Mouse (Mus musculus): ENCODE data around the gene Dbndd2. TPM values are rescaled to one million over a fixed set of nuclear protein-coding genes. Genes with fewer than 3 reads are reported as not detected.

Dbndd2 gene
- polyA plus RNA-seq, 1 experiment = 16.4 TPM

GRCm38 (mm10) chr2:164438257-164438656 lies 47.6 kb upstream of the Dbndd2 start:
- H3ac ChIP-seq (ENCODE audit: control insufficient read depth, insufficient read length) = no peak overlapping the region

GRCm38 (mm10) chr2:164439001-164439421 lies 46.9 kb upstream of the Dbndd2 start:
- Histone ChIP-seq H3K79me2 (ENCODE audit: control insufficient read depth, insufficient read depth) (peaks cover 85% of the 10 kb centered on the region), H3ac (ENCODE audit: control insufficient read depth, insufficient read length) (no peak overlapping the region), H3K4me2 (ENCODE audit: low read depth) (peak overlapping the region; percentile 82), H3K4me3 (no peak overlapping the region), H3K36me3 (ENCODE audit: control insufficient read depth, insufficient read depth) (no peaks in the 10 kb centered on the region), H3K27me3 (ENCODE audit: control insufficient read depth, insufficient read depth, insufficient read length) (no peaks in the 10 kb centered on the region)
- TF ChIP-seq CEBPB (IDR thresholded peaks at IDR 0.05; ENCODE audit: insufficient read depth, poor library complexity, severe bottlenecking) (peak; percentile 42; the same call in 1 of the 2 replicates), E2F4 (IDR thresholded peaks at IDR 0.05; ENCODE audit: insufficient read depth) (no peak)

More at GRCm38 (mm10) chr2:164438257-164438656, 47.6 kb upstream of the Dbndd2 start:
- Histone ChIP-seq H3K79me2 (ENCODE audit: control insufficient read depth, insufficient read depth) (peaks cover 92% of the 10 kb centered on the region), H3K4me3 (no peak overlapping the region), H3K4me2 (ENCODE audit: low read depth) (peak overlapping the region; percentile 82), H3K36me3 (ENCODE audit: control insufficient read depth, insufficient read depth) (no peaks in the 10 kb centered on the region), H3K27me3 (ENCODE audit: control insufficient read depth, insufficient read depth, insufficient read length) (no peaks in the 10 kb centered on the region)
- TF ChIP-seq REST (IDR thresholded peaks at IDR 0.05; ENCODE audit: insufficient read depth, insufficient read length) (no peak), TCF12 (IDR thresholded peaks at IDR 0.05; ENCODE audit: insufficient read depth, poor library complexity, severe bottlenecking) (no peak), E2F4 (IDR thresholded peaks at IDR 0.05; ENCODE audit: insufficient read depth) (no peak), MAX (IDR thresholded peaks at IDR 0.05; ENCODE audit: low read depth) (no peak), MYOG (IDR thresholded peaks at IDR 0.05; ENCODE audit: control insufficient read depth in 1 of 3, insufficient read depth in 1 of 3, insufficient read length in 2 of 3, low read depth in 2 of 3) (peak in 1 of 3 experiments; percentile 69), MYOD1 (IDR thresholded peaks at IDR 0.05; ENCODE audit: control insufficient read depth in 1 of 3, insufficient read length in 2 of 3, low read depth in 2 of 3) (peak in 1 of 3 experiments; percentile 74)

GRCm38 (mm10) chr2:164440314-164440713 lies 45.6 kb upstream of the Dbndd2 start:
- Histone ChIP-seq H3K4me3 (peak overlapping the region; percentile 96), H3ac (ENCODE audit: control insufficient read depth, insufficient read length) (no peak overlapping the region), H3K4me2 (ENCODE audit: low read depth) (peak overlapping the region; percentile 82), H3K36me3 (ENCODE audit: control insufficient read depth, insufficient read depth) (no peaks in the 10 kb centered on the region), H3K27me3 (ENCODE audit: control insufficient read depth, insufficient read depth, insufficient read length) (no peaks in the 10 kb centered on the region), H3K79me2 (ENCODE audit: control insufficient read depth, insufficient read depth) (peaks cover 72% of the 10 kb centered on the region)
- TF ChIP-seq MYOD1 (IDR thresholded peaks at IDR 0.05; ENCODE audit: control insufficient read depth in 1 of 3, insufficient read length in 2 of 3, low read depth in 2 of 3) = no peak
- TF ChIP-seq TCF3 (IDR thresholded peaks at IDR 0.05; ENCODE audit: insufficient read length, low read depth) = no peak
- no peak for TF ChIP-seq E2F4 (IDR thresholded peaks at IDR 0.05; ENCODE audit: insufficient read depth)
- TF ChIP-seq REST (IDR thresholded peaks at IDR 0.05; ENCODE audit: insufficient read depth, insufficient read length) = no peak
- no peak for TF ChIP-seq CEBPB (IDR thresholded peaks at IDR 0.05; ENCODE audit: insufficient read depth, poor library complexity, severe bottlenecking)
- no peak for TF ChIP-seq POLR2AphosphoS2 (IDR thresholded peaks at IDR 0.05; ENCODE audit: insufficient read length, low read depth)
- TF ChIP-seq SRF (IDR thresholded peaks at IDR 0.05; ENCODE audit: control insufficient read depth, insufficient read length, low read depth) = no peak
- no peak for TF ChIP-seq USF1 (IDR thresholded peaks at IDR 0.05; ENCODE audit: low read depth)
- no peak for TF ChIP-seq MYOG (IDR thresholded peaks at IDR 0.05; ENCODE audit: control insufficient read depth in 1 of 3, insufficient read depth in 1 of 3, insufficient read length in 2 of 3, low read depth in 2 of 3)
- TF ChIP-seq MAX (IDR thresholded peaks at IDR 0.05; ENCODE audit: low read depth) = no peak

GRCm38 (mm10) chr2:164441155-164441554 lies 44.8 kb upstream of the Dbndd2 start:
- TF ChIP-seq MAX (IDR thresholded peaks at IDR 0.05; ENCODE audit: low read depth) (no peak), MYOD1 (IDR thresholded peaks at IDR 0.05; ENCODE audit: control insufficient read depth in 1 of 3, insufficient read length in 2 of 3, low read depth in 2 of 3) (peak; percentile 6 to 98 (median 95)), REST (IDR thresholded peaks at IDR 0.05; ENCODE audit: insufficient read depth, insufficient read length) (no peak), MYOG (IDR thresholded peaks at IDR 0.05; ENCODE audit: control insufficient read depth in 1 of 3, insufficient read depth in 1 of 3, insufficient read length in 2 of 3, low read depth in 2 of 3) (peak; percentile 80 to 98 (median 96)), POLR2AphosphoS2 (IDR thresholded peaks at IDR 0.05; ENCODE audit: insufficient read length, low read depth) (peak; percentile 48), CEBPB (IDR thresholded peaks at IDR 0.05; ENCODE audit: insufficient read depth, poor library complexity, severe bottlenecking) (peak; percentile 16; the same call in 1 of the 2 replicates), E2F4 (IDR thresholded peaks at IDR 0.05; ENCODE audit: insufficient read depth) (no peak), USF1 (IDR thresholded peaks at IDR 0.05; ENCODE audit: low read depth) (peak; percentile 87), POLR2A (IDR thresholded peaks at IDR 0.05; ENCODE audit: insufficient read length, low read depth) (no peak), SRF (IDR thresholded peaks at IDR 0.05; ENCODE audit: control insufficient read depth, insufficient read length, low read depth) (peak; percentile 69), TCF12 (IDR thresholded peaks at IDR 0.05; ENCODE audit: insufficient read depth, poor library complexity, severe bottlenecking) (peak; percentile 94), TCF3 (IDR thresholded peaks at IDR 0.05; ENCODE audit: insufficient read length, low read depth) (peak; percentile 89)
- H3K79me2 ChIP-seq (ENCODE audit: control insufficient read depth, insufficient read depth) = peaks cover 64% of the 10 kb centered on the region
- H3K4me2 ChIP-seq (ENCODE audit: low read depth) = peak overlapping the region; percentile 82
- peak overlapping the region; percentile 96 for H3K4me3 ChIP-seq
- H3K27me3 ChIP-seq (ENCODE audit: control insufficient read depth, insufficient read depth, insufficient read length) = no peaks in the 10 kb centered on the region
- H3K36me3 ChIP-seq (ENCODE audit: control insufficient read depth, insufficient read depth) = no peaks in the 10 kb centered on the region
- H3ac ChIP-seq (ENCODE audit: control insufficient read depth, insufficient read length) = no peak overlapping the region

- H3K36me3 ChIP-seq (ENCODE audit: control insufficient read depth, insufficient read depth) = no peaks in the 10 kb centered on the region
- peak overlapping the region; percentile 33 for H3ac ChIP-seq (ENCODE audit: control insufficient read depth, insufficient read length)
- peak overlapping the region; percentile 96 for H3K4me3 ChIP-seq
- TF ChIP-seq TCF12 (IDR thresholded peaks at IDR 0.05; ENCODE audit: insufficient read depth, poor library complexity, severe bottlenecking) (no peak), POLR2AphosphoS2 (IDR thresholded peaks at IDR 0.05; ENCODE audit: insufficient read length, low read depth) (no peak), TCF3 (IDR thresholded peaks at IDR 0.05; ENCODE audit: insufficient read length, low read depth) (no peak), MYOD1 (IDR thresholded peaks at IDR 0.05; ENCODE audit: control insufficient read depth in 1 of 3, insufficient read length in 2 of 3, low read depth in 2 of 3) (no peak), CEBPB (IDR thresholded peaks at IDR 0.05; ENCODE audit: insufficient read depth, poor library complexity, severe bottlenecking) (no peak), E2F4 (IDR thresholded peaks at IDR 0.05; ENCODE audit: insufficient read depth) (no peak), REST (IDR thresholded peaks at IDR 0.05; ENCODE audit: insufficient read depth, insufficient read length) (no peak), POLR2A (IDR thresholded peaks at IDR 0.05; ENCODE audit: insufficient read length, low read depth) (no peak), MAX (IDR thresholded peaks at IDR 0.05; ENCODE audit: low read depth) (no peak)
- H3K27me3 ChIP-seq (ENCODE audit: control insufficient read depth, insufficient read depth, insufficient read length) = no peaks in the 10 kb centered on the region
- peak overlapping the region; percentile 82 for H3K4me2 ChIP-seq (ENCODE audit: low read depth)
- H3K79me2 ChIP-seq (ENCODE audit: control insufficient read depth, insufficient read depth) = peaks cover 58% of the 10 kb centered on the region
These were observed 44.2 kb upstream of the Dbndd2 start for GRCm38 (mm10) chr2:164441731-164442130.
